Mouse (Mus musculus) right cerebral cortex, adult 2 months (tissue): Measurements from ENCODE around the gene Gm20388.

Source experiments
- DNase-seq, 2 experiments: peaks; one replicate each; pipeline ENCODE4 v3.0.0; 2021 to 2022; ENCODE audit warnings: low spot score in 2 of 2

The Gm20388 gene

DNA sequence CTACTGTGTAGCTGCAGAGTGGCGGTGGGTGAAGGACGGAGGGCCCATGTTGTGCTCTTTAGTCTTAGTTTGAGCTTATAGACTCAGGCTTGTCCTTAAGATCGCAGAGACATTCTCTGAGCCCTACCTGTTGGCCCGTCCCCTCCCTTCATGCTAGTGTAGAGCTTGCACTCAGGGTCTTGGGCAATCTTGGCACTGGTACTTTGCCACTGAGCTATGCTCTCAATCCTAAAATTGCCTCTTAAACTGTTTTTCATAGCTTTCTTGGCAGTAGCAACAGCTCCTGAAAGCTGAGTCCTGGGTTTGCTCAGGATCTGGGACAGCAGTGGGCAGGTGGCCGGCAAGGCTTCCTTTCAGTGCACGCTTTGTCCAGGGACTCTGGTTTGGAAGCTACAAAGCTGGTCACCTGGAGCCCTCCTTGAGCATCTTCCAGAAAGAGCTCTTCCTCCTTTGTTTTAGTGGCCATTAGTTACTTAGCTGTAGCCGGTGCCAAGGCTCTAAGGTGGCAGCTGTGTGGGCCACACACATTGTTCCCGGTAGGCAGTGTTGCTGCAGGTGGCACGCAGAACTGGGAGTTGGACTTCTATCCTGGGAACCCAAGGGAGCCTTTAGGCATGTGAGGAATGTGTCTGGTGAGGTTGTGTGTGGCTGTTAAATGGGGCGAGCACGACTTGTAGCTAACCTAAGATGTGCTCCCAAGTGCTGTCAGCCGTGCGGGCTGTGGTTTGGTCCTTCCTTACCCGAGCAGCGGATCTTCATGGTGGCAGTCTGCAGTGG, 2090.9 kb downstream of the Gm20388 start:
- no peak for DNase-seq

DNA sequence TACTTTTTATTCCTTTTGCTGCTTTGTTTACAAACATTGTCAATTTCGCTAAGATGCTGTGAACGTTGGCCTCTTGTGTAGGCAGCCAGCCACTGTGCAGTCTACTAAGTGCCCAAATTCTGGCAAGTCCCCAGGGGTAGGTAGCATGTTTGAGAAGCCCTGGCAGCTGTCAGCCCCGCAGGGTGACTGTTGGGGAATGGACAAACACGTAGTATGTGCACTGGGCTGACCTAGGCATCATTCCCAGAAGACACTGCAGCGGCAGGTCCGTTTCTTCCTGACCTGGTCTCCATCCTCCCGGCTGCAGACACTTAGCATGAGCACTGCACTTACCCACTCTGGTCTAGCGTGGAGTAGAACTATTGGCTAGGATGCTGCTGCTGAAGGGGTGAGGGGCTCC, 2093.0 kb downstream of the Gm20388 start:
- DNase-seq: no peak

- DNase-seq: no peak
These were observed 2093.5 kb downstream of the Gm20388 start for GRCm38 (mm10) chr8:122004131-122004530.

- DNase-seq: no peak
These were observed 2095.0 kb downstream of the Gm20388 start for GRCm38 (mm10) chr8:122005422-122006204.

- peak in 1 of 2 experiments; percentile 65 for DNase-seq
These were observed 2096.2 kb downstream of the Gm20388 start for GRCm38 (mm10) chr8:122006688-122007484.

DNA sequence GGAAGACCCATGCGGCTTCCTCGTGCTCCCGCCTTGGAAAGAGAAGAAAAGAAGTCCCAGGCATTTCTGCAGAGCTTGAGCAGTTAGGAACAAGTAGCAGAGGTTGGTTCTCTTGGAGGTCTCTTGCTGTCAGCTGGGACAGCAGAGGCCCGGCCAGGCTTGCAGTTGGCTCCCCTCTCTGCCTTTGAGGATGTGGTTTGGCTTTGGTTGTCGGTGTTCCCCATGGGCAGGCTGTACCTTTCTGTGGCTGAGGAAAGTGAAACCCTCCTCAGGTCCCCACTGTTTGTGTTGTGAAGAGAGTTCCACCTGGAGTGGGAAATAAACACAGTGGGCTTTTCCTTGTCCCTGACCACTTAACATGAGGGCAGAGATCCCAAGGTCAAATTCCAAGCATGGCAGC, 2097.8 kb downstream of the Gm20388 start:
- DNase-seq: no peak

DNA sequence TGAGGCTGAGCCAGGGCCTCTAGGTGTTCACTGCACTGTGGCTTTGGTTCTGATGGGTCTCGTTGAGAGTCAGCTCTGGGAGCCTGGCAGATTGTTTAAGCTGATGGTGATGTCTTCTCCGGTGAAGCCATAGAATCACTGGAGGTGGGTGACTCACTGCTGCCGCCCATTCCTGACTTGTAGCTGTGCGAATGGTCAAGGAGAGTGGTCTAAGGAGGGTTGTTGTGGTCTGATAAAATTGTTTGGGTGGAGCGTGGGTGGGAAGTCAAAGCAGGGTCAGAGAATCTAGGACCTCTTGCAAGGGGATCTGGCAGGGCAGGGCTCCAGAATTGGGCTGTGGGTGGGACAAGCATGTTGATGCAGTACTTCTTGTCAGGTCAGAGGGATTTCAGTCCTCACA, 2100.0 kb downstream of the Gm20388 start:
- DNase-seq: no peak

- no peak for DNase-seq
These were observed 2100.5 kb downstream of the Gm20388 start for GRCm38 (mm10) chr8:122011066-122011588.

- DNase-seq: no peak
These were observed 2104.0 kb downstream of the Gm20388 start for GRCm38 (mm10) chr8:122014606-122015005.

- peak in 1 of 2 experiments; percentile 37 for DNase-seq
These were observed 2107.6 kb downstream of the Gm20388 start for GRCm38 (mm10) chr8:122018046-122018831.

- DNase-seq: no peak
These were observed 2108.5 kb downstream of the Gm20388 start for GRCm38 (mm10) chr8:122019162-122019561.

DNA sequence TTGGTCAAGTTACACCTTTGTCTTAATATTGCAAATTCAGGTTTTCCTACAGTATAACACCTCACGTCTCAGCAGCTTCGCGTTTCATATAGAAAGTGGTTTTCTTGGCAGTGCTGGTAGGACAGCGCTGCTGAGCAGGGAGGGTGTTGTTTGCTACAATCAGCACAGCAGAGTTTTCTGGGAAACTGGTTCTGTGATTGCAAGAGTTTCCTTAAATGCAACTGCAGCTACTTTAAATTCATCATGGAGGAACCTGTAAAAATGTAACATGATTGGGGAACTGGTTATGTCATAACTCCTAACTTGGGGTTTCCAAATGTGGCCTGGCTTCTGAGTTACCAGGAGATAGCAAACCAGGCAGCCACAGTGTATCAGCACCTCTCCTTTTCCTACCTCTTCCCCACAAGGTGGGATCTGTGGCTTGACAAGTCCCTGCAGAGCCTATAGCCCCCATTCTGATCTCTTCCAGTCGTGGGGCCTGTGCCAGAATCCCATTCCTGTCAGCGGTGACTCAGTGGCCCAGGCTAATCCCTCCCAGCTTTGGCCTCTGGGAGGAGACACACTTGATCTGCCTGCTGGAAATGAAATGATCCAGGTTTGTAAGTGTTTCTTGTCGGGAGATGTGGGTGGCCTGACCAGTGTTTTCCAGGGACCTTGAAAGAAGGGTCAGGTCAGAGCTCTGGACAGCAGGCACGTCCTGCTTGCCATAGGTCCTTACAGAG, 2109.6 kb downstream of the Gm20388 start:
- DNase-seq: no peak

- no peak for DNase-seq
These were observed 2111.1 kb downstream of the Gm20388 start for GRCm38 (mm10) chr8:122021725-122022124.

- DNase-seq: no peak
These were observed 2111.6 kb downstream of the Gm20388 start for GRCm38 (mm10) chr8:122022274-122022673.

GRCm38 (mm10) chr8:122022705-122023104, 2112.1 kb downstream of the Gm20388 start:
- no peak for DNase-seq

DNA sequence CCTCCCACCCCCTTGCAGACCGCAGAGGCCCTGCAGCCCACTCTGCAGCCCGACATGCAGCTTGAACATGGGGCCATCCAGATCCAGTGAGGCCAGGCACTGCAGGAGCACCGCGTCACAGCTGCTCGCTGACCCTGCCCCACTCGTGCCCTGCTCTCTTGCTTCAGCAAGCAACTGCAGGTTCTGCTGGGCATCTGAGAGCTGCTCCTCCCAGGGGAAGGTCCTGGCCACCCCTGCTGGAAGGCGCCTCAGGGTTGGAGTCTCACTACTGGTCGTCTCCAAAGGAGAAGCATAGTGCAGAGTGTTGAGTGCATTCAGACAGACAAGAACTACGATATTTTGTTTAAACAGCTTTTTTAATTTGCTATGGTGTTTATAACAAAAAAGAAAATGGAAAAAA, 2114.9 kb downstream of the Gm20388 start:
- DNase-seq: no peak

- DNase-seq: no peak
These were observed 2117.5 kb downstream of the Gm20388 start for GRCm38 (mm10) chr8:122028116-122028515.

DNA sequence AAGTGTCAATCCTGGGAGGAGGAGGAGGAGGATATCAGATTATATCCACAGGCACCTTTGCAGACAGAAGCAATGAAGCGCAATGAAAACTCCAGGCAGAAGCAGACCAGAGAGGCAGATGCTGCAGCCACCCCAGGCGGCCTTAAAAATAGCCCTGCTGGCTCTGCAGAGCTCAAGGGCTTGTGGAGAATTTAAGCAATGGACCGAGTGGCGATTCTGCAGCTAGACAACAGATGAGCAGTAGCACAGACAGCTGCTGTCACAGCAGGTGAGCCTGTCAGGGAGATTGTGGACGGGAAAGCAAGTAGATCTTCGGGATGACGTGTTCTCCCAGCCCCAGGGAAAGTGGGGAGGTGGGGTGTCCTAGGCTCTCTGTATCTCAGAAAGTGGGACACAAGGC, 2120.3 kb downstream of the Gm20388 start:
- no peak for DNase-seq

DNA sequence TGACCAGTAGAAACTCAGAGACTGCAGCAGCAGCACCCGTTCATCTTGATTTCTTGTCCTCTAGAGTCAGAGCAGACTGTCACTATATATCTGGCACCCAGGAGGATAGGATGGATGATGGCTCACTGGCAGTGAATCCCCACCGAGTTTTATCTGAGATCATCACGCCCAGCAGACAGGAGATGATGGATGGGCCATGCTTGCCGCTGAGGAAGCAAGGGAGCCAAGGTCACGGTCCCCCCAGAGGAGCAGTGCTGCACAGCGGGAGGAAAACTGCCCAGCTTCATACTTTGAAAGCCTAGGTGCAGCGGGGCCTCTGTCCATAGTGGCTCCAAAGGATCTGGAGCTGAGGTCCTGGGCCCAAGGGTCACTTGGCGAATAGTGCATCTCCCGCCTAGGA, 2122.1 kb downstream of the Gm20388 start:
- no peak for DNase-seq

GRCm38 (mm10) chr8:122035543-122035942, 2124.9 kb downstream of the Gm20388 start:
- DNase-seq: no peak
